Comparison of ENCODE assay signal across 20 mouse cellular contexts in the genomic region with DNA sequence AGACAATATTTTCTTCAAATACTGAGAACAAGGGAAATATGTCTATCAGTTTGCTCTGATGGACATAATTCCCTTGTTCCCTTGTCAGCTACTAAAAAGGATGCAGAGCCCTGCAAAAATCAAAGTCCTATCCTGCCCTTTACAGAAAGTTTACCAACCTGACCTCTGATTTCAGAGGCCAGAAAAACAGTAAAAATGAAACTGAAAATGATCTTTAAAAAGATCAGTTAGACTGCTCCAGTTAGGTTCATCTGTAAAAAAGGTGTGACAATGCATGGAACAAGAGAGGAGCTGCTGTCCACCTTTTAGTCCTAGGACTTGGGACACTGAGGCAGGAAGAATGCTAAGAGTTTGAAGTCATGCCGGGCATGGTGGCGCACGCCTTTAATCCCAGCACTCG. TPM values are rescaled to one million over a fixed set of nuclear protein-coding genes. Genes with fewer than 3 reads are reported as not detected.
"Had no signal": no experiment of that assay in that cellular context is flagged by ENCODE, and none has a peak within 500 bp of the region (broad histone marks: within the 10 kb centered on the region; RNA-seq: fewer than 3 reads in every experiment).

No protein-coding gene starts in this region.

- H3K9me3 ChIP-seq: midbrain, embryonic 10.5 days; midbrain, embryonic 12.5 days; neural tube, embryonic 13.5 days; neural tube, embryonic 15.5 days; stomach, embryonic 15.5 days had no signal

- H3K4me3 ChIP-seq: midbrain, embryonic 10.5 days; midbrain, embryonic 12.5 days; myocyte; neural tube, embryonic 13.5 days; neural tube, embryonic 15.5 days; stomach, embryonic 15.5 days had no signal

- H3K27me3 ChIP-seq: midbrain, embryonic 12.5 days; neural tube, embryonic 13.5 days; neural tube, embryonic 15.5 days; stomach, embryonic 15.5 days had no signal

- ATAC-seq: midbrain, embryonic 16.5 days had no signal

- H3K4me1 ChIP-seq: midbrain, embryonic 10.5 days; midbrain, embryonic 12.5 days; neural tube, embryonic 13.5 days; neural tube, embryonic 15.5 days; stomach, embryonic 15.5 days had no signal

- H3K27ac ChIP-seq: midbrain, embryonic 10.5 days; midbrain, embryonic 12.5 days; neural tube, embryonic 13.5 days; neural tube, embryonic 15.5 days; stomach, embryonic 15.5 days; stomach, postnatal 0 days had no signal

- DNase-seq: lung, adult 18-20 months; lung, embryonic 14.5 days; lung, postnatal 10 days; lung, postnatal 4 days; midbrain, embryonic 14.5 days; right cerebral cortex, postnatal 14 days; thymus, adult 2 months; thymus, postnatal 25 days; thymus, postnatal 4 days had no signal

- H3K4me2 ChIP-seq: lung, embryonic 14.5 days; midbrain, embryonic 12.5 days; neural tube, embryonic 13.5 days; neural tube, embryonic 15.5 days; stomach, embryonic 15.5 days had no signal

- H3K9ac ChIP-seq: lung, embryonic 14.5 days; midbrain, embryonic 12.5 days; neural tube, embryonic 13.5 days; neural tube, embryonic 15.5 days; stomach, embryonic 15.5 days had no signal

RNA-seq across cellular contexts. Expression of a gene that starts 39.8 kb away (rescaled TPM):
- total RNA-seq: megakaryocyte, adult 5-6 weeks had no signal
- polyA plus RNA-seq: lung, embryonic 14.5 days; midbrain, embryonic 10.5 days; midbrain, embryonic 12.5 days; midbrain, embryonic 14.5 days; myocyte; neural tube, embryonic 11.5 days; neural tube, embryonic 13.5 days; stomach, postnatal 0 days had no signal

RNA-seq across cellular contexts. Expression of a gene that starts 53.9 kb away (rescaled TPM):
- total RNA-seq: megakaryocyte-erythroid progenitor cell, adult 5-6 weeks had no signal
